Mouse (Mus musculus) forebrain, embryonic 15.5 days (tissue): ENCODE measurements around the gene Ghrl. TPM values are rescaled to one million over a fixed set of nuclear protein-coding genes. Genes with fewer than 3 reads are reported as not detected.
"Not testable (repeated sequence)": the region's sequence is repeated elsewhere in the genome, so short reads cannot be mapped to it uniquely, and the experiment has no call there.

Experiments used
- ATAC-seq: fragments of 200-750 bp; cut with Nextera tagmentation; replicated peaks from 2 replicates; pipeline ENCODE4 v1.8.0; 2017; ENCODE audit warnings: mild to moderate bottlenecking, moderate TSS enrichment, moderate library complexity
- H3K27ac ChIP-seq: fragments of 300-500 bp; sonication (generic); replicated peaks from 2 replicates; pipeline ENCODE4 v1.5.1; 2015; ENCODE audit warnings: mild to moderate bottlenecking, inconsistent platforms
- H3K27me3 ChIP-seq: fragments of 300-500 bp; sonication (generic); 2 replicates; pipeline ENCODE4 v1.6.1; 2015; ENCODE audit warnings: inconsistent platforms
- H3K36me3 ChIP-seq: fragments of 300-500 bp; sonication (generic); 2 replicates; pipeline ENCODE4 v1.6.1; 2015; ENCODE audit warnings: mild to moderate bottlenecking, inconsistent platforms
- H3K4me1 ChIP-seq: fragments of 300-500 bp; sonication (generic); 2 replicates; pipeline ENCODE4 v1.6.1; 2015; ENCODE audit warnings: inconsistent platforms
- H3K4me2 ChIP-seq: fragments of 300-500 bp; sonication (generic); replicated peaks from 2 replicates; pipeline ENCODE4 v1.6.1; 2015; ENCODE audit warnings: mild to moderate bottlenecking, inconsistent platforms
- H3K4me3 ChIP-seq: fragments of 300-500 bp; sonication (generic); 2 replicates; pipeline ENCODE4 v1.5.1; 2015; ENCODE audit warnings: mild to moderate bottlenecking, inconsistent platforms
- H3K9ac ChIP-seq: fragments of 300-500 bp; sonication (generic); replicated peaks from 2 replicates; pipeline ENCODE4 v1.6.1; 2015; ENCODE audit warnings: mild to moderate bottlenecking, inconsistent platforms
- H3K9me3 ChIP-seq: fragments of 300-500 bp; sonication (generic); 2 replicates; pipeline ENCODE4 v1.6.1; 2016; ENCODE audit warnings: inconsistent platforms
- WGBS: fragments of 180-500 bp; shearing (Covaris S2); methylation state at CpG from one replicate; pipeline ENCODE4 v1.1.7; 2015; ENCODE audit warnings: mixed read lengths; 5-methylcytosine and 5-hydroxymethylcytosine counted together
- polyA plus RNA-seq: library from polyadenylated mRNA; unstranded; fragments of >200 nt; fragmentation: Nextera tagmentation; extraction: Ambion mirVana; gene quantifications from 2 replicates; pipeline ENCODE4 v1.2.1, GENCODE M21; 2015

Ghrl gene
- polyA plus RNA-seq, 1 experiment from 2014 or later: 0.41 TPM

GRCm38 (mm10) chr6:113678246-113679012 lies 41.3 kb downstream of the Ghrl start:
- no peak overlapping the region for H3K4me2 ChIP-seq
- no peaks in the 10 kb centered on the region for H3K27me3 ChIP-seq
- no peaks in the 10 kb centered on the region for H3K4me1 ChIP-seq
- H3K36me3 ChIP-seq: no peaks in the 10 kb centered on the region
- H3K27ac ChIP-seq: no peak overlapping the region
- no peak for ATAC-seq
- H3K9me3 ChIP-seq: no peaks in the 10 kb centered on the region
- WGBS: 73% methylated on average over 14 of the region's 14 CpGs
- no peak overlapping the region for H3K4me3 ChIP-seq
- H3K9ac ChIP-seq: no peak overlapping the region

GRCm38 (mm10) chr6:113677070-113677734 lies 42.5 kb downstream of the Ghrl start:
- H3K4me1 ChIP-seq: no peaks in the 10 kb centered on the region

GRCm38 (mm10) chr6:113675991-113676390 lies 43.7 kb downstream of the Ghrl start:
- H3K4me1 ChIP-seq: no peaks in the 10 kb centered on the region
- no peak overlapping the region for H3K4me2 ChIP-seq
- H3K27ac ChIP-seq: no peak overlapping the region
- H3K36me3 ChIP-seq: no peaks in the 10 kb centered on the region
- no peak overlapping the region for H3K9ac ChIP-seq
- no peaks in the 10 kb centered on the region for H3K27me3 ChIP-seq
- H3K9me3 ChIP-seq: no peaks in the 10 kb centered on the region
- 91% methylated on average over 9 of the region's 9 CpGs for WGBS
- H3K4me3 ChIP-seq: no peak overlapping the region
- no peak for ATAC-seq

More at GRCm38 (mm10) chr6:113677070-113677734, 42.5 kb downstream of the Ghrl start:
- Histone ChIP-seq H3K36me3 (no peaks in the 10 kb centered on the region), H3K9me3 (no peaks in the 10 kb centered on the region), H3K4me3 (no peak overlapping the region), H3K27me3 (no peaks in the 10 kb centered on the region), H3K4me2 (no peak overlapping the region), H3K9ac (no peak overlapping the region), H3K27ac (no peak overlapping the region)
- 82% methylated on average over 14 of the region's 14 CpGs for WGBS
- ATAC-seq: no peak

GRCm38 (mm10) chr6:113675234-113675633 lies 44.4 kb downstream of the Ghrl start:
- Histone ChIP-seq H3K27ac (no peak overlapping the region), H3K9me3 (no peaks in the 10 kb centered on the region), H3K27me3 (no peaks in the 10 kb centered on the region), H3K4me3 (no peak overlapping the region), H3K4me1 (no peaks in the 10 kb centered on the region), H3K4me2 (no peak overlapping the region), H3K36me3 (no peaks in the 10 kb centered on the region), H3K9ac (no peak overlapping the region)
- ATAC-seq: no peak
- 89% methylated on average over 4 of the region's 4 CpGs for WGBS

- 87% methylated on average over 6 of the region's 6 CpGs for WGBS
- no peak for ATAC-seq
- no peaks in the 10 kb centered on the region for H3K27me3 ChIP-seq
- no peak overlapping the region for H3K4me2 ChIP-seq
- no peaks in the 10 kb centered on the region for H3K36me3 ChIP-seq
- no peak overlapping the region for H3K4me3 ChIP-seq
- no peak overlapping the region for H3K27ac ChIP-seq
- no peaks in the 10 kb centered on the region for H3K9me3 ChIP-seq
- H3K9ac ChIP-seq: no peak overlapping the region
- H3K4me1 ChIP-seq: peaks cover 3% of the 10 kb centered on the region; the same call in 1 of the 2 replicates
These were observed 46.7 kb downstream of the Ghrl start for GRCm38 (mm10) chr6:113672989-113673388.

GRCm38 (mm10) chr6:113672029-113672428 lies 47.7 kb downstream of the Ghrl start:
- not testable (repeated sequence) for H3K9ac ChIP-seq, ATAC-seq, H3K4me3 ChIP-seq, H3K27me3 ChIP-seq, H3K27ac ChIP-seq, H3K36me3 ChIP-seq, H3K9me3 ChIP-seq, H3K4me1 ChIP-seq, H3K4me2 ChIP-seq
- 91% methylated on average over 1 of the region's 1 CpGs for whole genome bisulfite sequencing

- WGBS: 83% methylated on average over 7 of the region's 7 CpGs
These were observed 49.9 kb downstream of the Ghrl start for GRCm38 (mm10) chr6:113669821-113670220.

GRCm38 (mm10) chr6:113668287-113669154 lies 51.2 kb downstream of the Ghrl start:
- peak overlapping the region; percentile 23; the same call in 1 of the 2 replicates for H3K27ac ChIP-seq
- H3K4me3 ChIP-seq: no peak overlapping the region
- no peaks in the 10 kb centered on the region for H3K27me3 ChIP-seq
- H3K4me2 ChIP-seq: no peak overlapping the region
- no peaks in the 10 kb centered on the region for H3K36me3 ChIP-seq
- peaks cover 3% of the 10 kb centered on the region; the same call in 1 of the 2 replicates for H3K4me1 ChIP-seq
- H3K9me3 ChIP-seq: no peaks in the 10 kb centered on the region
- no peak overlapping the region for H3K9ac ChIP-seq
- 0 out of 2 replicates have a peak, but pooled peaks have one; percentile 38 for ATAC-seq
- WGBS: 39% methylated on average over 15 of the region's 15 CpGs

More at GRCm38 (mm10) chr6:113669821-113670220, 49.9 kb downstream of the Ghrl start:
- no peaks in the 10 kb centered on the region for H3K27me3 ChIP-seq
- H3K9me3 ChIP-seq: no peaks in the 10 kb centered on the region
- H3K27ac ChIP-seq: no peak overlapping the region
- peaks cover 3% of the 10 kb centered on the region; the same call in 1 of the 2 replicates for H3K4me1 ChIP-seq
- H3K4me3 ChIP-seq: no peak overlapping the region
- no peak for ATAC-seq
- H3K9ac ChIP-seq: no peak overlapping the region
- no peaks in the 10 kb centered on the region for H3K36me3 ChIP-seq
- no peak overlapping the region for H3K4me2 ChIP-seq

- no peak overlapping the region for H3K4me2 ChIP-seq
- no peak overlapping the region for H3K27ac ChIP-seq
- no peaks in the 10 kb centered on the region for H3K36me3 ChIP-seq
- H3K9ac ChIP-seq: no peak overlapping the region
- 60% methylated on average over 8 of the region's 8 CpGs for WGBS
- H3K4me1 ChIP-seq: peaks cover 3% of the 10 kb centered on the region; the same call in 1 of the 2 replicates
- no peaks in the 10 kb centered on the region for H3K27me3 ChIP-seq
- H3K9me3 ChIP-seq: no peaks in the 10 kb centered on the region
- H3K4me3 ChIP-seq: no peak overlapping the region
- ATAC-seq: no peak
These were observed 52.0 kb downstream of the Ghrl start for GRCm38 (mm10) chr6:113667611-113668122.
